Mouse (Mus musculus) activated CD4-positive, CD25-positive, alpha-beta regulatory T cell, adult 4 months (primary cell): ENCODE measurements around the gene Ankrd13d. TPM values are rescaled to one million over a fixed set of nuclear protein-coding genes. Genes with fewer than 3 reads are reported as not detected.

Source experiments
- ATAC-seq: one replicate; pipeline ENCODE4 v1.8.0; 2017
- polyA plus RNA-seq, 2 experiments: library from polyadenylated mRNA; unstranded; fragments of 100-300 nt; shearing (Covaris generic); gene quantifications; one replicate each; pipeline ENCODE4 v1.2.1; 2017

The Ankrd13d gene
- polyA plus RNA-seq, 2 experiments from 2014 or later: 1.5 to 2.1 TPM

DNA sequence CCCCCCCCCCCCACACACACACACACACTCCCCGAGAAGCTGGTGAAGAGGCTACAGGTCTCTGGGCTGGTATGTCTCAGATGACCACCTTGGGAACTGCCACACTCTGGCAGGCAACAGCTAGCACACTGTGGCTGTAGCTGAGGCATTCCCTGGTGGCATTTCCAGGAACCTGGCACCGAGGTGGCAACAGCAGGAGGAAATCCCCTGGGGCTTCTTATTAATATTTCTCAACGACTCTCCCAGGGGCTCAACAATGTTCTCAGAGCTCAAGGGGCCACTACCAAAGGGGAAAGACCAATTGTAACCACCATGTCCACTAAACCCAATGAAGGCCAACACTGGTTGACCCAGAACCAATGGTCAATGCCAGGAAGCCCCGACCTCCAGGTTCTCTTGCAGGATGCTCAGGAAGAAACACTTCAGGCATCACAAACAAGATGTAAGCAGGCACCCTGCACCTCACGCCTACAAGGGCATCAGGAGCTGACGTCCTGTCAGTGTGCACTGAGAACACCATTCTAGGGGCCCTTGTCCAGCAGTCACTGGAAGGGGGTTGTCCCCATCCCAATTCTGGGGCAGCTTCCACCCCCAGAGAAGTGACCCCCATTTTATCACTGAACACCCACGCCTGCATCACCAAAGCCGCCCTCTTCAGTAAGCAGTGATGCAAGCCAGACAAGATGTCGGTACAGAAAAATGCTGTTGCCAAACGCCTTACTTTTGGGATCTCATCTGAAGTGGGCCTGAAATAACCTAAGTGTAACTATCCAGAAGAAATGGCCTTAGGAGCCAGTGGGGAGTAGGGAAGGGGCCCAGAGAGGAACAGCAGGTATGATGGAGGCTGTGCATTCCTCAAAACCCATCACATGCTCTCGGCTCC, 18.2 kb upstream of the Ankrd13d start:
- no peak for ATAC-seq

DNA sequence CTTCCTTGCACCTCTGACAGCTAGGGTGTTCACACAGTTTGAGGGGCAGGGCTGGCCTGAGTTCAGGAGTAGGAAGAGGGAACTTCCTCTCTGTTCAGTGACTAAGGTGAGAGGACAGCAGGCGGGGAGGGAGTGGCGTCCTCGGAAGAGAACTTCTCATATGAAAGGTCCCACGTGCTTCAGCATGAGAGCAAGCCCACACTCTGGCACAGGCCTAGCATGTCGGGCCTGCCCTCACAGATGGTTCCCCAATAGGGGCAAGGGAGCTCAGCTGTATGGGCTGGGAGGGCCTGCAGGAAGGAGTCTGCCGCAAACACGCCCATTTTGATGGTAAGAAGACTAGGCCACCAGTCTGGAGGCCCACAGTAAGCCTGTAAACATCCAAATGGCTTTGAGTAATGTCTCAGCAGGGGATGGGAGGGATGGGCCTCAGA, 17.4 kb upstream of the Ankrd13d start:
- ATAC-seq: peak; percentile 74

DNA sequence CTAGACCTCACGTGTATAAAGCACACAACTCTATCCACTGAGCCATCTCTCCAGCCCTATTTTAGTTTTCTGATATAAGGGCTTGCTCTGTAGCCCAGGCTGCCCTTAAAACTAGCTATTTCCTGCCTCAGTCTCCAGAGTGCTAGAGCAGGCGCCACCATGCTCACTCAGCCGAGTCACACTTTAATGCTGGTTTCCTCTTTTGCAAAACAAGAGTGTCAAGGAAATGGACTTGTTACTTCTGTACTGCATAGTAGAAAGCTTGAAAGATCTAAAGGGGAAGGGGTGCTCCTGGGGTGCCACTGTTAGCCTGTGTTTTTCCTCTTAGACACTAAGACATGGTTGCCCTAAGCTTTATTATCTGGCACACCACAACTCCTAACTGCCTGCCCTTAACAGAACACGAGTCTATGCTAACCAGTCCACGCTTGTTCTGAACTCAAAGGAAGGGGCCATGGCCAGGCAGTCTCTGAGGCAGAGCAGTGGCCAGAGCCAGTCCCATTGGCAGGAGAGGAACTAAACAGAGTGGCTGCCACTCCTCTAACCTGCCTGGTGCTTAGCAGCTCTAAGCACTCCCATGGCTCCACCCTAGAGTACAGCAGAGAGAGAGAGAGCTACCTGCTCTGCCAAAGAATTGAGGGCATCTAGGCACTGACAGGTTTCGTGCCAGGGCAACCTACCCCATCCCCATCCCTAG, 16.8 kb upstream of the Ankrd13d start:
- peak; percentile 28 for ATAC-seq

DNA sequence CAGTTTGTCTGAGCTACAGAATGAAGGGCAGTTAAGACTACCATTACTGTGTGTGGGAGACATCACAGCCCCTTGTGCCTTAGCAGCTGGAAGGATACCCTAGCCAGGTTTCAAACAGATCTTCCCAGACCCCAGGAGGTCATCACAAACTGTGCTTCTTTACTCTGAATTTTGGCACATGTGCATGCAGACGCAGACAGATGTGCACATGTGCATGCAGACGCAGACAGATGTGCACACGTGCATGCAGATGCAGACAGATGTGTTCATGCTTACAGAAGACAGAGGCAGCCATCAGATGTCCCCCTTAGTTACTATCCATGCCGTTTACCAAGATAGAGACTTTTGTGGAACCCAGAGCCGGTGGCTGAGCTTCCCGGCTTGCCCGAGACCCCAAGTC, 16.2 kb upstream of the Ankrd13d start:
- no peak for ATAC-seq

DNA sequence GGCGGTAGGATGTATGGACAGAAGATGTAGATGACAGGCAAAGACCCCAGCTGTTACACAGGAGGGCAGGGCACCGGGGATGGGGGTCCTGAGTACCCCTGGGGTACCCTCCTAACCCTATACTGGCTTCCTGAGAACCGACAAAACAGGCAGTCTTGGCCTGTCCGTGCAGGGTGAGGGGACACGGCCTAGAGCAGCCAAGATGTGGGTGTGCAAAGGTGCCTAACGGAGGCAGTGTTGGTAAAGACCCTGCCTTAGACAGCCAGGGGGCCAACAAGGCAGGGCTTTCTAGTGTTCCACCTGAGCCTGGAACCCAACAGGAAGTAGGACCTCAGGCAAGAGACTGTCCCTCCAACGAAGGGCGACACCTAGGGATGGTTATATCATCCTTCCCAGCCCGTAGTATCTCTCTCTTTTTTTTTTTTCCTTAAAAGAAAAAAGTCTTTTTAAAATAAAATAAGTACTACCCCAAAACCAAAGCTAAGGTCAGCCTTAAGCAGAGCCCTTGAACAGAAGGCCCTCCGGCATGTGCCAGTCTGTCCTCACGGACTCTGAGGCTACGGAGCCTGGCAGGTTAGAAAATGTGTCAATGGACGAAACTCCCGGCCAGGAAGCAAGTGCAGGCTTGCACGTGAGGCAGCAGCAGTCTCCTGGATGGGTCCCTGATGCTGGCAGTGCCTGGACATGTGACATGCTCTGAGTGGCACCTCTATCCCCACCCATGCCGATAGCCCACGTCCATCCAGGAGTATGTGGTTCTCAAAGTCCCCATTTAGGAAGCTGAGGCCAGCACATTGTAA, 15.6 kb upstream of the Ankrd13d start:
- ATAC-seq: no peak

DNA sequence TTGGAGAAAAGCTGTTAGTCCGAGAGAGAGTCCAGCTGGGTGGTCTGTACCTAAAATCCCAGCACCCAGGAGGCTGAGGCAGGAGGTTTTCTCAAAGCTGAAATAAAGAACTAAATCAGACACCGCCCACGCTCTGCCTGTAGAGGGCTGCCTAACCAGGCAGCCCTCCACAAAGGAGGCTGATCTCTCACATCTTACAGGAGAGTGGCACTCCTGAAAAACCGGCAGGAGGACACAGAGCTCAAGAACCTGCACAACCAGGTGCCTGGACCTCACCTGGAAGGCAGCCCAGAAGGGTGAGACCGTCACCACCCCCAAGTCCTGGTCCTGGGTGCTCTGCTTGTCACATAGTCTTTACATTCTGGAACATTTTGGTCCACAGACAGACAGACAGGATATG, 14.9 kb upstream of the Ankrd13d start:
- ATAC-seq: no peak

DNA sequence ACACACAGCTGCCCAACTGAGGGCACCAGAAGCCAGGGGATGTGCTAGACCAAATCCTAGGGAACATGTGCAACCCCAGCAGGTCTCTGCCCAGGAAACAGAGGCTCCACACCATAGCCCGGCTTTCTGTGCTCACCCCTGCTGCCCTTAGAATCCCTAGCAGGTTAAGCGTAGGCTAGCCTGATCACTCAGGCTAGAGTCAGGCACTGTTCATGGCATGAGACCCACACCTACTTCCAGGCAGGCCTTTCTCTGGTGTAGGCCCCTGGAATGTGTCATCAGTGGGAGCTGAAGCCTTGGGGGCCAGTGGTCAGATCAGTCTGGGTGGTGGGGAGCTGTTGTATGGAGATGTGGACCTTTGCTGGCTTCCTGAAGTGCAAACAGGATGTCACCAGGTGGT, 13.7 kb upstream of the Ankrd13d start:
- ATAC-seq: no peak

DNA sequence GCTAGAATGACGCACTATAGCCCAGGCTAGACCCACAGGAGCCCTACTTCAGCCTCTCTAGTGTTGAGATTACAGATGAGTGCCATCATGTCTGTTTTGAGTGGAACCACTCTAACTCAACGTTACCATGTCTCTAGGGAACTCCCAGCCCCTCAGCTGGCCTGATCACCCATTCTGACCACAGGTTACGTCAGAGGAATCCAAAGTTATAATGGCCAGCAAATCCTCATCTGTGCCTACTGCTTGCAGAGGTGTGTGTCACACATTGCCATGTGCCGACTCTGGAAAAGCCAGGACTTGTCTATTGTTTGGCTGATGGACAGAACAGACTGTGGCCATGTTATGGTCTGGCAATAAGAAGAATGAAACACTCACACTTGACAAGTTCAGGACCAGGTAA, 12.5 kb upstream of the Ankrd13d start:
- no peak for ATAC-seq

DNA sequence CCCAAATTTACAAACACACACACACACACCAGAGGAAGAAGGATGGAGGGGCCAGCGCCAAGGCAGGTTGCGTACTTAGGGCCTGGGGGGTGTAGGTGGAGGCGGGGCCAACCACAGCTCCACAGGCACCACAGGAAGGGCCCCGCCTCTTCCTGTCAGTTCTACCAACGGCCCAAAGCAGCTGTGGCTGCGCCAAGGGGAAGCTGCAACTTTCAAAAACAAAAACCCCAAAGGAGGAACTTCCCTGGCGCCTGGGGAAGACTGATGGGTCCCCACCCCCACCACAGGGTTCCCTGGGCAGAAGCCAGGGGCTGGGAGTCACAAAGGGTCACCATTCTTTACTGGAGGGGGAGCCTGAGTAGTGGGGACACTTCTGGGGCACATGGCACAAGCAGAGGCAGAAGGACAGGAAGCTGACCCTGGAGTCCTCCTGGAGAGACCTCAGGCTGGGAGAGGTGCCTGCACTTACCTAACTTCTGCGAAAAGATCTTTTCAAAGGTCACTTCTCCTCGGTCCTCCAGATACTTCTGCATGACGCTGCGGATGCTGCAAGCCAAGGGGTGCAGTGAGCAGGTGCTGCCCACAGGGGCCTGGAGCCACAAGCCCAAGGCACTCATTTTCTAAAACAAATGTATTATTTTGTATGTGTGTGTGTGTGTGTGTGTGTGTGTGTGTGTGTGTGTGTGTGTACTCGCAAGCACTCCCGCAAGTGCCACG, 11.6 kb upstream of the Ankrd13d start:
- ATAC-seq: peak; percentile 85

DNA sequence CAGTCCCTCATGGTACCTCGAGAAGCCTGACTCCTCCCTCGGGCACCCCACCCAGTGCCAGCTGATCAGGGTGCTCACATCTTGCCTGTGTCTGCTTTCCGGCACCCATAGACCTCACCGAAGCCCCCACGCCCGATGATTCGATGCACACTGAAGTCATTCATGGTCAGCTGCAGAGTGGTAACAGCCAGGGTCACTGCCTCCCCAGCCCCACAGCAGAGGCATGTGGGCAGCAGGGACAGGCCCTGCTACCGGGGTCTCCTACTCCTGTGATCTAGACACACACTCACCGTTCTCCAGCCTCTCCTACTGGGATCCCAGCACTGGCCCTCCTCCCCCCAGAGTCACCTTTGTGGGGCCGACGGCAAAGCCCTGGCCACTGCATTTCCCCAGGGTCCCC, 8.2 kb upstream of the Ankrd13d start:
- ATAC-seq: no peak

DNA sequence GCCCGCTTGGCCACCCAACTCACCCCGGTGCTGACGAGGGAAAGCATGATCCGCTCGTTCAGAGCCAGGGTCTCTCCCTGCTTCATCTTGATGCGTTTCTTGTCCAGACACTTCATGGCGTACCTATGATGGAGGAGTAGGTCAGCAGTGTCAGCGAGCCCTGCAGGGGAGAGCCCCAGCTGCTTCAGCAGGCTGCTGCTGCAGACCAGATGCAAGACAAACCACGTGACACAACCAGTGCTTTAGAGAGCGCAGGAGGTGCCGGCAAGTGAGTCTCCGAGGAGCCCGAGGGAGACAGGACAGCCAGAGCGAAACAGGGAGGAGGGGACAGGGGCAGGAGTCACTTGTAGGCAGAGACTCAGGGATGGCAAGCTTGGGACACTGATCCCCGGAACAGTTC, 7.8 kb upstream of the Ankrd13d start:
- no peak for ATAC-seq

DNA sequence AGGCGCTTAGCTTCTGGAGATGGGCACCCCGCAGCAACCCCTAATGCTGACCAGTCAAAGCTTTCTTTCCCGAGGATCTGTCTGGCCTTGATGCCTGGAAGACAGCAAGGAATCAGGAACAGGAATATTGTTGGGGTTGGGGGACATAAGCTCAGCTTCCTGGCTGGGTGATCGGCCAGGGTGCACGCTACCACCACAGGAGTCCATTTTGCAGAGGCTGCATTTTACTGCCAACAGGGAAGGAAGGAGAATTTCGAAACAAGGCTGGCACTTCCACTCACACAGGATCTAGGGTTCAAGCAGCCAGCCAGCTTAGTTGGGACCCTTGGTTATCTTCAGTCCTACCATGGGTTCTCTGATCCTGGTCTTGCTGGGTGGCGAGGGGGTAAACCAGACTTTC, 716 bp upstream of the Ankrd13d start:
- ATAC-seq: no peak

DNA sequence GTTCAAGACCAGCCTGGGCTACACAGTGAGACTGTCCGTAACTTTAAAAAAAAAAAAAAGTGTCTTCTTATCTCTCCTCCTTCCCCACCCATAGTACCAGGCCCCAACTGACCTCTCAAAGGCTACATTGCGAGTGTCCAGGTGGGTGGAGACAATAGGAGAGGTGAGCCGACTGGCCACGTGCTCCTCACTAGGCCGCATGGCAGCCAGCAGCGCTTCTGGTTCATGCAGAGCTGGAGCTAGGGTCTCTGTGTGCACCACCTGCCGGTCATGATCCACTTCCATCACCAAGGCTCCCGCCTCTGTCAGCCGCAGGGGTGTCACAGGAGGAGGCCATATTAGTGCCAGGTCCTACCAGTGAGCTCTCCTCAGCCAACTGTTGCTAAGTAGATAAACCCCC, 2.5 kb downstream of the Ankrd13d start:
- ATAC-seq: no peak

DNA sequence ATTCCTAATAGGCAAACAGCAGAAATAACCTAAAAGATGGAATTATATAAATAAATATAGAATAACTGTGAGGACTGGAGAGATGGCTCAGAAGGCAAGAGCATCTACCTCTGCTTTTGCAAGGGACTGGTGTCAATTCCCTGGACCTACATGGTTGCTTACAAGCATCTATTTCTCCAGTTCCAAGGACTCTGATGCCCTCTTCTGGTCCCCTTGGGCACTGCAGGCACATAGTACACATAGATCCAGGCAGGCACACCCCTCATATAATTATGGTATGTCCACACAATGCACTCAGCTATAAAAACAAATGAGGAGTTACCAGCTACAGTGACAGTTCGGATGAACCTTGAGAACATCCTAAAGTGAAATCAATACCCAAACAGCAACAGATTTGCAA, 3.5 kb downstream of the Ankrd13d start:
- ATAC-seq: no peak

DNA sequence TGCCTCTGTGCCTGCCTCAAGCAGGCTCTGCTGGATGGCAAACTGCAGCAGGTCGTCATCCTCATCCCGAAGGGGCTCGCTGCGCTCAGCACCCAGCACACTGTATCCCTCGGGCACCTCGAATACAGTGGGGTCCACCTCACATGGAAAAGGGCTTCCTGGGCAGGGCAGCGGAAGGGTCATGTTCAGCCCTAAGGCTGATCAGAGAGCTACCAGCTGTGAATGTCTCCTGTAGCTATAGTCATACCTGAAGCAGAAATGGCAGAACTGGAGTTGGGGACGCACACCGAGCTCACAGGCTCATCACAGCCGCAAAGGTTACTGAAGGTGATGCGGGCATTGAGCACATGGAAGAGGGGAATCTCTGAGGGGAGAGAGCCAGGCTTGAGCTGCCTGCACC, 12.0 kb downstream of the Ankrd13d start:
- ATAC-seq: no peak

DNA sequence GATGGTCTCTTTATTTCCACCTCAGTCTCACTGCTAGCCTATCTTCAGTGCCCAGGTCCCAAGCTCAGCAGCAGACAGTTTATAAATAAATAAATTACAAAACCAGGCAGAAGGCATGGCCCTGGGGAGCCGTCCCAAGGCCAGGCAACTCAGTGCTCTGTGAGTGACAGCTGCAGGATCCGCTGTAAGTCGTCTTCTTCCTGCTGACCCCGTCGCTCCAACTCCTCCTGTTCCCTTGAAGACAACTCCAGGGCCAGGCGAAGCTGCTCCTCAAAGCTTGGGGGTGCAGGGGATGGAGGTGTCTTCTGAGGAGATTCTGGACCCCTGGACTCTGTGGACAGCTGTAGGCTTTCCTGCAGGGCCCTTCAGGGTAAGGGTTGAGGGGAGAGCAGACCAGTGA, 12.8 kb downstream of the Ankrd13d start:
- no peak for ATAC-seq

DNA sequence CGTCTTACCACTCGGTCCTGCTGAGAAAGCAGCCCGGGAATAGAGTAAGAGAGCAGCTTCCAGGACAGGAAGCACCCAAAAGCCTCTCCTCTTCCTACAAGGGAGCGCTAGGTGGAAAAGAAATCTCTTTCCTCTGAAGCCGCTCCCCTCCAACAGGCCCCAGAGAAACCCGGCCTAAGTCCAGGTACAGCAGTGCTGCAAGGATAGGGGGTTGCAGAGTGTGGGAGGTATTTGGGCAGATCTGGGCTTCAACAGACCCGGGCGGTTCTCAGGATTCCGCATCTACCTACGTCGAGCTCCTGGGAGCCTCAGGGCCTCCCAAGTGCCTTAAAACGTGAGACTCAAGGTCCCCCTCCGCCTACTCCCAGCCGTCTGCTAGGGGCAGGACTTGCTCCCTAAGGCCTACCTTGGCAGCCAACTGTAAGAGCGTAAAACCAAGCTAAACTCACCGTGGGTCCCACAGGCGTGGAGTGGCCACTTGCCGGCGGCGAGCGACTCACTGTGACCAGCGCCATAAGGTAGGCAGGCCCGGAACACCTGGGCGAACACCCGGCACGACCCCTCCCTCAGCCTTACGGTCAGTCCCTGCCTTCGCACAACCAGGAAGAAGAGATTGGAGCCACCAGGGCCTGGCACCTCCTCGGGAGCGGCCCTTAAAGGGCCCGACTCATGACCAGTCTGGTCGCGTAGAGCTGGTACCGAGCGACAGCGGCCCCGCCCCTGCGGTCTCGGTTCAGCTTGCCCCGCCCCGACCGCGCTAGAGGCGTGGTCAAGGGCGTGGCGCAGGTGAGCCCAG, 14.2 kb downstream of the Ankrd13d start, which contains the start of gene Ssh3:
Ssh3 (minus strand) TSS at position 615 of the 796 bp plus-strand sequence.
- ATAC-seq: peak; percentile 61

DNA sequence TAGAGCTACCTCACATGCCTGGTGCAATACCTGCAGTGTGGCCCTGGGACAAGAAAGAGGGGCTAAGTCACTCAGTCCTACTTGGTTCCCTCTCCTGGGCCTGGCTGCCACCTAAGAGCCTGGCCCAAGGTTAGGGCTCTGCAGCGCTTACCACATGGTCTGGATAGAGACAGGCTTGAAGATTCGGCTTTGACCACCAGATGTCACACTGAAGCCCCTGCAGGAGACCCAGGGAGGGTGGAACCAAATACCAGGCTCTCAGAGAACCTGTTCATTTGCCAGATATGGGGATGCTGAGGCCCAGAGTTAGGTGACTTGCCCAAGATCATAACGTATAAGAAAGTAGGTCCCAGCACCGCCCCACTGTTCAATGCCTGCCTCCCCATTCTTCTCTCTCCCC, 17.0 kb downstream of the Ankrd13d start:
- ATAC-seq: no peak

DNA sequence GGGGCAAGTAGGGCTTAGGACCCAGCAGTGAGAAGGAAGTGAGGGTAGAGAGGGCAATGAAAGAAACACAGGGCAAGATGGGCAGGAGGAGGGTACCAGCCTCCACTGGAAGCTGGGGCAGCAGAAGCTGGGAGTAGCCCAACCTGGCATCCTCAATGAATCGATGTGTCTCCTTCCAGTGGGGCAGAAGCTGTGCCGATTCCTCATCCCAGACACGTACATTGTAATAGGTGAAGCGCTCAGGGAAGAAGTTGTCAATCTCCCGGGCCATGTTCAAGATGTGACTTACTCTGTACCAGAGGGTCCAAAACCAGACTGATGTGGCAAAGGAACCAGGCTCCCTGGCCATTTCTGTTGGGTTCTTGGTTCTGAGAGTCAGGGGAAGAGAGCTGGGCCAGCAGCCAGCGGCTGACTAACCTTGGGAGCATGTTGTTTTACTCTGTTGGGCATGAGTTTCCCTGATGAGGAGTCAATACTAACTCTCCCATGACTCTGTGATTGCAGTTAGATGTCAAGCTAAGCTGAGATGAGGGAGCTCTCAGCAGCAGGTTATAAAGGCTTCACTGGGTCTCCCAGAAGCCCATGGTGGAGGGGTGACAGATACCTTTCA, 18.7 kb downstream of the Ankrd13d start:
- ATAC-seq: no peak

DNA sequence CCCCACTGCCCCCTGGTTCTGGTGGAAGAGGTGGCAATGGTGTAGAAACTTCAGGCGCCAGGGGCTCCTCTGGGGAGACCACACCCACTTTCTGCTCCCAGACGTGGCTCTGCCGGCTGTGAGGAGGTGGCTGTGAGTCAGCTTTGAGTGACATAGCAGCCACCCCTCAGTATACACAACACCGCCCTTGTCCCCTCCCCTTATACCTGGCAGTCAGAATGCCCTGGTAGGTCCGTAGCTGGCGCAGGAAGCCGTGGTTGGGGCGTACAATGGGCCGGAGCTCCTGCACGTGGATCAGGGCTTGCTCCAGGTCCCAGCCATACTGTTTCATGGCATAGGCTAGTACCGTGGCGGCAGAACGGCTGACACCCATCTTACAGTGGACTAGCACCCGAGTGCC, 19.2 kb downstream of the Ankrd13d start:
- ATAC-seq: no peak

DNA sequence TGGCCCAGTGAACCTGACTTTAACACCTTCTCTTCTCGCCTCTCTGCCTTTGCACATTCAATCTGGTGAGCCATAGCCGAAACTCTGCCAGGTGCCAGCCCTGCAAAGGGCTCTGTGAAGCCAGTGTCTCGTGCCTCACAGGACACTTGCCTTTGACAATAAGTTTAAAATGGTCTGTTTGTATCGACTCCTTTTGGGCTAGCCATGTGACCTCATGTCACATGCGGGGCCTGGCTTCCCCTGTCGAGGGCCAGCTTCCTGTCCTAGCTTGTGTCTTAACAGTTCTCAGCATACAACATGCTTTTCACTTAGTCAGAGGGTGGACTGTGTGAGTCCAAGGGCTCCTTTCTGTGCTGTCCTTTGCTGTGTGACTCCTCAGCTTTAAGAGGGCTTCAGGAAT, 20.2 kb downstream of the Ankrd13d start:
- ATAC-seq: no peak
